Mouse (Mus musculus): ENCODE results near the gene Slc38a11. TPM values are rescaled to one million over a fixed set of nuclear protein-coding genes. Genes with fewer than 3 reads are reported as not detected.

Gene Slc38a11
- polyA plus RNA-seq, 1 experiment from 2014 or later: 0.31 TPM

- no peak overlapping the region for H3K4me2 ChIP-seq
- no peak overlapping the region for H3K9ac ChIP-seq
- H3K4me1 ChIP-seq: 0 out of 2 replicates have a peak, but pooled peaks cover 2% of the 10 kb centered on the region
- H3K27ac ChIP-seq: no peak overlapping the region
- H3K4me3 ChIP-seq (replicated peaks): no peak overlapping the region
- H3K27me3 ChIP-seq (replicated peaks): no peaks in the 10 kb centered on the region
- H3K36me3 ChIP-seq: no peaks in the 10 kb centered on the region
- no peak for ATAC-seq (ENCODE audit: insufficient read depth, low FRiP score, low read depth)
- H3K9me3 ChIP-seq: no peaks in the 10 kb centered on the region
- WGBS: 61% methylated on average over 2 of the region's 2 CpGs
These were observed 89.9 kb downstream of the Slc38a11 start for GRCm38 (mm10) chr2:65273910-65274309.

DNA sequence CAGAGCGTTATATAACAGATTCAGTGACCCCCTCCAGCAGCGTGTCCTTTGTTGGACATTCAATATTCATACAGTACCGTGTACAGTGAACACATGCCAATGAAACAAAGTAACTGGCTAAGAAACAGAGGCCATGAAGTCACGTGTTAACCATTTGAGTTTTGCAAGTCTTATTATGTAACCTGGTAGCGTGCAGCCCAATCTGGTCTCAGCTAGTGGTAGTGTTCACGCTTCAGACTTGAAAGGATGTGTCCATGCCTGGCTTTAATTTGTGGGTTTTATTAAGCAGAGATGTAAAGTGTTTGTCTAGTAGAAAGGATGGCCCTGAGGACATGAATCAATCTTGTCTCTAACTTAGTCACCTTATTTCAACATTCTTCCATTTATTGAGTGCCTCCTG, 95.1 kb downstream of the Slc38a11 start:
- WGBS: 92% methylated on average over 6 of the region's 6 CpGs
- no peak for ATAC-seq (ENCODE audit: insufficient read depth, low FRiP score, low read depth)

DNA sequence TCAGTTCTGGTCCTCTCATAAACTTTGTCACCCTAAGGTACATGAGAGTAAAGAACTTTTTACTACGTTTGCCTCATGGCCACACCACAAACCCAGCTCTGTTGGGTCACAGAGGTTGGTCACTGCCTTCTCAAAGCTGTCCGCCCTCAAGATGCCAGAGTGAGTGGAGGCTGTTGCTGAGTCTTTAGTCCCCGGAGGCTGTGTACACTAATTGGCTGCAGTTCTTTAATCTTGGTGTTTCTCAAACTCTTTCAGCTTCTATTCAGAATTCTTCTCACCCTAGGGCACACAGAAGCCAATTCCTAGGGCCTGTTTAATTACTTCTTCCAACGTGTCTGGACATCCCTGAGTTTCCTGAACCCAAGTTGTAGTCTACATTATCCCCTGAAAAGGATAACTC, 96.0 kb downstream of the Slc38a11 start:
- no peak overlapping the region for H3K4me2 ChIP-seq
- H3K36me3 ChIP-seq: no peaks in the 10 kb centered on the region
- no peak overlapping the region for H3K27ac ChIP-seq
- H3K4me3 ChIP-seq (replicated peaks): no peak overlapping the region
- H3K9ac ChIP-seq: no peak overlapping the region
- no peaks in the 10 kb centered on the region for H3K27me3 ChIP-seq (replicated peaks)
- ATAC-seq (ENCODE audit: insufficient read depth, low FRiP score, low read depth): no peak
- H3K4me1 ChIP-seq: no peaks in the 10 kb centered on the region
- H3K9me3 ChIP-seq: no peaks in the 10 kb centered on the region
- 51% methylated on average over 4 of the region's 4 CpGs for WGBS

More for the DNA sequence above, 95.1 kb downstream of the Slc38a11 start:
- H3K4me3 ChIP-seq (replicated peaks): no peak overlapping the region
- no peaks in the 10 kb centered on the region for H3K4me1 ChIP-seq
- no peaks in the 10 kb centered on the region for H3K9me3 ChIP-seq
- no peaks in the 10 kb centered on the region for H3K27me3 ChIP-seq (replicated peaks)
- H3K36me3 ChIP-seq: no peaks in the 10 kb centered on the region
- H3K9ac ChIP-seq: no peak overlapping the region
- H3K4me2 ChIP-seq: no peak overlapping the region
- H3K27ac ChIP-seq: no peak overlapping the region

GRCm38 (mm10) chr2:65266576-65267299, 97.1 kb downstream of the Slc38a11 start:
- Histone ChIP-seq H3K9me3 (no peaks in the 10 kb centered on the region), H3K9ac (no peak overlapping the region), H3K4me3 (replicated peaks) (no peak overlapping the region), H3K27me3 (replicated peaks) (no peaks in the 10 kb centered on the region), H3K36me3 (no peaks in the 10 kb centered on the region), H3K4me1 (no peaks in the 10 kb centered on the region), H3K4me2 (no peak overlapping the region), H3K27ac (no peak overlapping the region)
- WGBS: 75% methylated on average over 5 of the region's 5 CpGs
- no peak for ATAC-seq (ENCODE audit: insufficient read depth, low FRiP score, low read depth)

Small RNAs within 50 kb of the gene (microRNA-seq; reads per million reads assigned to microRNA genes)
- not detected for gene Mir6337

Other genes starting within 250 kb of the Slc38a11 start
- gene Cobll1, start 124.6 kb downstream of the Slc38a11 start, polyA plus RNA-seq (2015; fragmentation: Nextera tagmentation; extraction: Ambion mirVana): 14.3 and 16.2 TPM in 2 replicates
- 1.4 and 1.5 TPM in 2 replicates for gene Scn3a, start 203.6 kb upstream of the Slc38a11 start, polyA plus RNA-seq (2015; fragmentation: Nextera tagmentation; extraction: Ambion mirVana)